ENCODE assay signal across 20 mouse cellular contexts in the genomic region with DNA sequence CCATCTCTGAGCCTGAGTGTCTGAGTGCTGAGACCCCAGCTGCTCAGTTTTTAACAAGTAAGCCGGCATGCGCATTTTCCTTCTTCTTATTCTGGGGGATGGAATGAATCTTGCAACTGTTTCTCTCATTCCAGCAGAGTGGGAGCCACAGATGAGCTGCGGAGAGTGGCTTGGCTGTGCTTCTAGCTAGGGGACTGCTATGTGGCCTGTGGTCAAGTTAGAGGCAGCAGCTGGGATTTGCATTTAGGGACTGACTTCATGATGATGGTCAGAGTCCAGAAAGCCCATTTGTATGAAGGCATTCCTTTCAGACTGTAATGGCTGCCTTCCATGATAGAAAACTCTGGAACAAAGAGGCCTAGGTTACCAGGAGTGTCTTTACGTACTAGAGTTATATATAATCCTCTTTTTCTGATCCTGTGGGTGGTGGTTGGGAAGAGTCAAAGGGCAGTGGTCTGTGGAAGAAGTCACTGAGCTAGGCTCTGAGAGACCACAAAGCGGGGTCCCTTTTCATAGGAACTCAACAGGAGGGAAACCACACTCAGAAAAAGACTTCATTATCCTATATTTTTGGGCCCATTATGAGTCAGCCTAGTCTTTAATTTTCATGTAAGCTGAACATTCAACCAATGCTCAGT. TPM values are rescaled to one million over a fixed set of nuclear protein-coding genes. Genes with fewer than 3 reads are reported as not detected.
"Had no signal": no experiment of that assay in that cellular context is flagged by ENCODE, and none has a peak within 500 bp of the region (broad histone marks: within the 10 kb centered on the region; RNA-seq: fewer than 3 reads in every experiment).

No protein-coding gene starts in this region.

- H3K4me1 ChIP-seq: liver, embryonic 12.5 days; liver, embryonic 15.5 days; lung, embryonic 15.5 days; midbrain, embryonic 13.5 days had no signal

- H3K27ac ChIP-seq: liver, embryonic 12.5 days; liver, embryonic 15.5 days; lung, embryonic 15.5 days; midbrain, embryonic 10.5 days; midbrain, embryonic 13.5 days had no signal

- H3K9ac ChIP-seq: liver, embryonic 12.5 days; liver, embryonic 15.5 days; lung, embryonic 15.5 days; midbrain, embryonic 13.5 days had no signal

- H3K9me3 ChIP-seq: liver, embryonic 12.5 days; liver, embryonic 15.5 days; lung, embryonic 15.5 days; midbrain, embryonic 10.5 days; midbrain, embryonic 13.5 days had no signal

- H3K4me3 ChIP-seq: liver, embryonic 12.5 days; liver, embryonic 15.5 days; lung, embryonic 15.5 days; megakaryocyte, embryonic 14.5 days; midbrain, embryonic 10.5 days; midbrain, embryonic 13.5 days had no signal

- ATAC-seq: liver, embryonic 12.5 days; midbrain, embryonic 13.5 days; midbrain, embryonic 16.5 days had no signal

- H3K27me3 ChIP-seq: liver, embryonic 12.5 days; liver, embryonic 15.5 days; lung, embryonic 15.5 days; midbrain, embryonic 13.5 days had no signal

- H3K36me3 ChIP-seq: liver, embryonic 12.5 days; liver, embryonic 15.5 days; lung, embryonic 15.5 days; midbrain, embryonic 10.5 days; midbrain, embryonic 13.5 days had no signal

- DNase-seq: kidney, adult 9 months; kidney, postnatal 14 days; kidney, postnatal 4 days; left cerebral cortex, postnatal 4 days; liver; lung, adult 18-20 months; lung, postnatal 10 days; lung, postnatal 36 days; thymus, adult 18-20 months; thymus, postnatal 36 days had no signal

- H3K4me2 ChIP-seq: liver, embryonic 12.5 days; liver, embryonic 15.5 days; lung, embryonic 15.5 days; midbrain, embryonic 13.5 days had no signal

RNA-seq across cellular contexts. Expression of gene C1qtnf3, which starts 23.4 kb away (rescaled TPM):
- total RNA-seq: layer of hippocampus, adult 18-20 months; monocyte, adult 5-6 weeks had no signal
- polyA plus RNA-seq: spleen, adult 2 months had no signal

RNA-seq across cellular contexts. Expression of gene Amacr, which starts 52.8 kb away (rescaled TPM):
- total RNA-seq: monocyte, adult 5-6 weeks had no signal
